Mouse (Mus musculus) heart, embryonic 12.5 days (tissue): ENCODE measurements around the gene Dusp5. TPM values are rescaled to one million over a fixed set of nuclear protein-coding genes. Genes with fewer than 3 reads are reported as not detected.
A peak's percentile ranks its signal among the peaks of the same experiment; 100 is the strongest.

Source experiments
- ATAC-seq: fragments of 200-750 bp; cut with Nextera tagmentation; 2 replicates; pipeline ENCODE4 v1.8.0; 2017; ENCODE audit warnings: moderate TSS enrichment, moderate library complexity; ENCODE audit not compliant: insufficient number of reproducible peaks, low FRiP score
- H3K27ac ChIP-seq: fragments of 300-500 bp; sonication (generic); 2 replicates; pipeline ENCODE4 v1.5.1; 2016; ENCODE audit warnings: mild to moderate bottlenecking, moderate library complexity; ENCODE audit not compliant: poor library complexity, severe bottlenecking
- H3K27me3 ChIP-seq: fragments of 300-500 bp; sonication (generic); replicated peaks from 2 replicates; pipeline ENCODE4 v1.6.1; 2016; ENCODE audit warnings: mild to moderate bottlenecking, moderate library complexity
- H3K36me3 ChIP-seq: fragments of 300-500 bp; sonication (generic); 2 replicates; pipeline ENCODE4 v1.6.1; 2016; ENCODE audit warnings: mild to moderate bottlenecking, moderate library complexity
- H3K4me1 ChIP-seq: fragments of 300-500 bp; sonication (generic); replicated peaks from 2 replicates; pipeline ENCODE4 v1.6.1; 2016; ENCODE audit warnings: mild to moderate bottlenecking
- H3K4me2 ChIP-seq: fragments of 300-500 bp; sonication (generic); 2 replicates; pipeline ENCODE4 v1.6.1; 2016; ENCODE audit warnings: mild to moderate bottlenecking, moderate library complexity
- H3K4me3 ChIP-seq: fragments of 300-500 bp; sonication (generic); 2 replicates; pipeline ENCODE4 v1.5.1; 2016; ENCODE audit warnings: mild to moderate bottlenecking
- H3K9ac ChIP-seq: fragments of 300-500 bp; sonication (generic); 2 replicates; pipeline ENCODE4 v1.6.1; 2016; ENCODE audit warnings: mild to moderate bottlenecking, moderate library complexity
- H3K9me3 ChIP-seq: fragments of 300-500 bp; sonication (generic); replicated peaks from 2 replicates; pipeline ENCODE4 v1.6.1; 2016; ENCODE audit warnings: mild to moderate bottlenecking, moderate library complexity
- WGBS: fragments of 180-500 bp; shearing (Covaris S2); methylation state at CpG from one replicate; pipeline ENCODE4 v1.1.7; 2016; 5-methylcytosine and 5-hydroxymethylcytosine counted together
- polyA plus RNA-seq: library from polyadenylated mRNA; unstranded; fragments of >200 nt; fragmentation: Nextera tagmentation; extraction: Ambion mirVana; gene quantifications from 2 replicates; pipeline ENCODE4 v1.2.1, GENCODE M21; 2016

Dusp5 gene
- polyA plus RNA-seq, 1 experiment from 2014 or later, result 12.4 TPM

GRCm38 (mm10) chr19:53519549-53519948, 9.4 kb upstream of the Dusp5 start:
- peaks cover 29% of the 10 kb centered on the region for H3K4me1 ChIP-seq
- ATAC-seq, result no peak
- no peaks in the 10 kb centered on the region for H3K9me3 ChIP-seq
- no peaks in the 10 kb centered on the region for H3K36me3 ChIP-seq
- no peak overlapping the region for H3K27ac ChIP-seq
- 38% methylated on average over 8 of the region's 8 CpGs for WGBS
- no peaks in the 10 kb centered on the region for H3K27me3 ChIP-seq
- H3K4me2 ChIP-seq, result no peak overlapping the region
- no peak overlapping the region for H3K4me3 ChIP-seq
- H3K9ac ChIP-seq, result no peak overlapping the region

GRCm38 (mm10) chr19:53519981-53520380, 8.9 kb upstream of the Dusp5 start:
- Histone ChIP-seq H3K27ac (no peak overlapping the region), H3K27me3 (no peaks in the 10 kb centered on the region), H3K36me3 (no peaks in the 10 kb centered on the region), H3K9me3 (no peaks in the 10 kb centered on the region), H3K9ac (no peak overlapping the region), H3K4me1 (peaks cover 29% of the 10 kb centered on the region), H3K4me3 (no peak overlapping the region), H3K4me2 (no peak overlapping the region)
- WGBS, result 65% methylated on average over 10 of the region's 10 CpGs
- no peak; the same call in 1 of the 2 replicates for ATAC-seq

GRCm38 (mm10) chr19:53521137-53521795, 7.6 kb upstream of the Dusp5 start:
- Histone ChIP-seq H3K9ac (no peak overlapping the region), H3K4me1 (peaks cover 29% of the 10 kb centered on the region), H3K4me2 (no peak overlapping the region), H3K36me3 (no peaks in the 10 kb centered on the region), H3K27ac (no peak overlapping the region), H3K27me3 (no peaks in the 10 kb centered on the region), H3K4me3 (no peak overlapping the region), H3K9me3 (no peaks in the 10 kb centered on the region)
- ATAC-seq, result peak; percentile 51; the same call in 1 of the 2 replicates
- 18% methylated on average over 11 of the region's 11 CpGs for WGBS

GRCm38 (mm10) chr19:53527480-53527879, 1.4 kb upstream of the Dusp5 start:
- no peak overlapping the region for H3K27ac ChIP-seq
- no peak overlapping the region for H3K4me2 ChIP-seq
- 33% methylated on average over 10 of the region's 10 CpGs for WGBS
- no peak overlapping the region; the same call in 1 of the 2 replicates for H3K9ac ChIP-seq
- no peaks in the 10 kb centered on the region for H3K9me3 ChIP-seq
- H3K4me1 ChIP-seq, result peaks cover 44% of the 10 kb centered on the region
- no peaks in the 10 kb centered on the region for H3K27me3 ChIP-seq
- no peak overlapping the region for H3K4me3 ChIP-seq
- ATAC-seq, result no peak
- H3K36me3 ChIP-seq, result no peaks in the 10 kb centered on the region

GRCm38 (mm10) chr19:53528131-53528621, 733 bp upstream of the Dusp5 start:
- Histone ChIP-seq H3K27ac (0 out of 2 replicates have a peak overlapping the region, but pooled peaks have one; percentile 46), H3K4me1 (peaks cover 47% of the 10 kb centered on the region), H3K9me3 (no peaks in the 10 kb centered on the region), H3K4me2 (peak overlapping the region; percentile 96), H3K9ac (peak overlapping the region; percentile 83), H3K36me3 (no peaks in the 10 kb centered on the region), H3K27me3 (no peaks in the 10 kb centered on the region), H3K4me3 (peak overlapping the region; percentile 76)
- ATAC-seq, result no peak; the same call in 1 of the 2 replicates
- 1% methylated on average over 13 of the region's 13 CpGs for WGBS

GRCm38 (mm10) chr19:53529455-53529704, 471 bp downstream of the Dusp5 start:
- H3K9ac ChIP-seq, result peak overlapping the region; percentile 83
- under 1% methylated on average over 14 of the region's 36 CpGs for WGBS
- peak overlapping the region; percentile 85 for H3K27ac ChIP-seq

GRCm38 (mm10) chr19:53529705-53530562, 1.0 kb downstream of the Dusp5 start:
- 2% methylated on average over 31 of the region's 31 CpGs for WGBS
- Histone ChIP-seq H3K9me3 (no peaks in the 10 kb centered on the region), H3K4me1 (peaks cover 47% of the 10 kb centered on the region), H3K4me3 (peak overlapping the region; percentile 76), H3K4me2 (peak overlapping the region; percentile 96), H3K27me3 (no peaks in the 10 kb centered on the region), H3K27ac (peak overlapping the region; percentile 85; the same call in 1 of the 2 replicates), H3K36me3 (peaks cover 11% of the 10 kb centered on the region), H3K9ac (peak overlapping the region; percentile 83)
- ATAC-seq, result peak; percentile 19; the same call in 1 of the 2 replicates

More at GRCm38 (mm10) chr19:53529455-53529704, 471 bp downstream of the Dusp5 start:
- Histone ChIP-seq H3K9me3 (no peaks in the 10 kb centered on the region), H3K4me3 (peak overlapping the region; percentile 76), H3K27me3 (no peaks in the 10 kb centered on the region), H3K4me1 (peaks cover 47% of the 10 kb centered on the region), H3K36me3 (peaks cover 6% of the 10 kb centered on the region; the same call in 1 of the 2 replicates), H3K4me2 (peak overlapping the region; percentile 96)
- ATAC-seq, result no peak; the same call in 1 of the 2 replicates

- Histone ChIP-seq H3K27ac (peak overlapping the region; percentile 44), H3K9me3 (no peaks in the 10 kb centered on the region), H3K4me3 (peak overlapping the region; percentile 76), H3K9ac (no peak overlapping the region), H3K4me1 (peaks cover 47% of the 10 kb centered on the region), H3K36me3 (peaks cover 19% of the 10 kb centered on the region), H3K4me2 (peak overlapping the region; percentile 96), H3K27me3 (no peaks in the 10 kb centered on the region)
- ATAC-seq, result no peak
- 25% methylated on average over 10 of the region's 10 CpGs for WGBS
Observed at GRCm38 (mm10) chr19:53531416-53531815, 2.5 kb downstream of the Dusp5 start.

GRCm38 (mm10) chr19:53532021-53532420, 3.1 kb downstream of the Dusp5 start:
- H3K9ac ChIP-seq, result no peak overlapping the region
- ATAC-seq, result no peak
- WGBS, result 23% methylated on average over 6 of the region's 6 CpGs
- H3K27me3 ChIP-seq, result no peaks in the 10 kb centered on the region
- H3K9me3 ChIP-seq, result no peaks in the 10 kb centered on the region
- peak overlapping the region; percentile 96 for H3K4me2 ChIP-seq
- peak overlapping the region; percentile 76 for H3K4me3 ChIP-seq
- peaks cover 20% of the 10 kb centered on the region for H3K36me3 ChIP-seq
- H3K4me1 ChIP-seq, result peaks cover 47% of the 10 kb centered on the region
- H3K27ac ChIP-seq, result peak overlapping the region; percentile 44

- Histone ChIP-seq H3K4me1 (peaks cover 45% of the 10 kb centered on the region), H3K4me3 (no peak overlapping the region), H3K9ac (no peak overlapping the region), H3K27me3 (no peaks in the 10 kb centered on the region), H3K27ac (no peak overlapping the region), H3K9me3 (no peaks in the 10 kb centered on the region), H3K36me3 (peaks cover 27% of the 10 kb centered on the region), H3K4me2 (peak overlapping the region; percentile 96; the same call in 1 of the 2 replicates)
- no peak for ATAC-seq
- 67% methylated on average over 6 of the region's 6 CpGs for WGBS
Observed at GRCm38 (mm10) chr19:53532676-53533075, 3.8 kb downstream of the Dusp5 start.

GRCm38 (mm10) chr19:53533236-53533635, 4.3 kb downstream of the Dusp5 start:
- 82% methylated on average over 7 of the region's 7 CpGs for WGBS

More at GRCm38 (mm10) chr19:53533236-53533635, 4.3 kb downstream of the Dusp5 start:
- Histone ChIP-seq H3K4me2 (no peak overlapping the region), H3K27ac (no peak overlapping the region), H3K36me3 (peaks cover 32% of the 10 kb centered on the region), H3K9ac (no peak overlapping the region), H3K27me3 (no peaks in the 10 kb centered on the region), H3K9me3 (no peaks in the 10 kb centered on the region), H3K4me1 (peaks cover 45% of the 10 kb centered on the region), H3K4me3 (no peak overlapping the region)
- ATAC-seq, result no peak
